Mouse (Mus musculus) ES-Bruce4 (cell line): Measurements from ENCODE around the gene Plscr5. TPM values are rescaled to one million over a fixed set of nuclear protein-coding genes. Genes with fewer than 3 reads are reported as not detected.

Source experiments
- H3K27ac ChIP-seq: 2 replicates; pipeline ENCODE4 v1.5.1; 2012; ENCODE audit warnings: low read length, inconsistent platforms; ENCODE audit not compliant: insufficient read depth
- H3K27me3 ChIP-seq: 2 replicates; pipeline ENCODE4 v1.6.1; 2012; ENCODE audit warnings: mild to moderate bottlenecking, low read length, inconsistent platforms; ENCODE audit not compliant: control insufficient read depth, poor library complexity, insufficient read depth, severe bottlenecking
- H3K36me3 ChIP-seq: 2 replicates; pipeline ENCODE4 v1.6.1; 2012; ENCODE audit warnings: inconsistent platforms, mild to moderate bottlenecking, low read length, moderate library complexity; ENCODE audit not compliant: control insufficient read depth, poor library complexity, insufficient read depth, severe bottlenecking
- H3K4me1 ChIP-seq: one replicate; pipeline ENCODE4 v1.8.1; 2011; ENCODE audit warnings: low read length; ENCODE audit not compliant: control insufficient read depth, insufficient read depth
- H3K4me3 ChIP-seq: 2 replicates; pipeline ENCODE4 v1.5.1; 2011; ENCODE audit warnings: low read depth, mild to moderate bottlenecking, low read length
- H3K9ac ChIP-seq: 2 replicates; pipeline ENCODE4 v1.6.1; 2012; ENCODE audit warnings: low read depth, mild to moderate bottlenecking, inconsistent platforms; ENCODE audit not compliant: poor library complexity, severe bottlenecking
- H3K9me3 ChIP-seq: replicated peaks from 2 replicates; pipeline ENCODE4 v1.6.1; 2012; ENCODE audit warnings: mild to moderate bottlenecking, low read length, inconsistent platforms; ENCODE audit not compliant: control insufficient read depth, poor library complexity, insufficient read depth, severe bottlenecking
- CTCF ChIP-seq: IDR thresholded peaks from one replicate; pipeline ENCODE4 v1.8.1; 2011; ENCODE audit warnings: low read depth, low read length
- EP300 ChIP-seq: IDR thresholded peaks from 2 replicates; pipeline ENCODE4 v1.6.1; 2011; ENCODE audit warnings: low read depth, low read length; ENCODE audit not compliant: insufficient read depth
- POLR2A ChIP-seq: IDR thresholded peaks from one replicate; pipeline ENCODE4 v1.8.1; 2011; ENCODE audit warnings: low read length; ENCODE audit not compliant: insufficient read depth
- polyA plus RNA-seq: library from polyadenylated mRNA; stranded (reverse); fragments of >200 nt; gene quantifications from 2 replicates; pipeline ENCODE4 v1.2.4, GENCODE M21; 2011; ENCODE audit warnings: low read depth; ENCODE audit not compliant: missing spikeins, insufficient read depth, insufficient read length

The Plscr5 gene
- polyA plus RNA-seq, 1 experiment: not detected

GRCm38 (mm10) chr9:92234901-92235458 lies 42.2 kb downstream of the Plscr5 start:
- TF ChIP-seq POLR2A (no peak), EP300 (no peak), CTCF (no peak)
- H3K27ac ChIP-seq: no peak overlapping the region
- no peaks in the 10 kb centered on the region for H3K27me3 ChIP-seq
- no peak overlapping the region for H3K9ac ChIP-seq
- H3K4me1 ChIP-seq: no peaks in the 10 kb centered on the region
- H3K36me3 ChIP-seq: no peaks in the 10 kb centered on the region
- peaks cover 10% of the 10 kb centered on the region for H3K9me3 ChIP-seq
- H3K4me3 ChIP-seq: no peak overlapping the region

DNA sequence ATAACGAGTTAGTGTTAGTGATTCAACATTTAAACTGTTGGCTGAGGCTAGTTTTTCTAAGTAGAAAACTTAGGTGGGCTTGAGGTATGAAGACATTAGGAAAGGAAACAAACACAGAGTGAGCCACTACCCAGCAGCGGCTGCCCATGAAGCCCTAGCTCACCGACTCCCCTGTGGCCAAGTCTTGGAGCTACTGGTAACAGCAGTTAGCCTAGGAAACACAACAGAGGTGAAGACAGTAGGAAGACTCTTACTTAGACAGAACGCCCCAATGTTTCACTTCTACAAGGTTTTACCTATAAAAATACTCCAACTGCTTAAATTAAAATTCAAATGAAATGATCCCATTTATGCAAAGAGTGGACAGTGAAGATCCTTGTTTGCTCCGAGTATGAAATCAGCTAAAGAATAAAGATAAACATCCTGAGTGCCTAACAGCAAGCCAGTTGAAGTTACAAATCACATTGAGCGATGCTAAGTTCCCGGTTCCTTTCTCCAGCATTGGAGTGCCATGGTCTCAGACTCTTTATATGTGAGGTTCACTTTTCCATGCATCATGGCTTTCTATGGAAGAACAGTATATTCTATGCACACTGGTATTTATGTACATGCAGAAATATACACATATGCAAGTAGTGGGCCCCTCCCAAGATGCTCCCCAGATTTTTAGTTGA lies 56.2 kb downstream of the Plscr5 start:
- peaks cover 2% of the 10 kb centered on the region for H3K4me1 ChIP-seq
- no peaks in the 10 kb centered on the region for H3K27me3 ChIP-seq
- TF ChIP-seq CTCF (no peak), POLR2A (no peak), EP300 (no peak)
- H3K4me3 ChIP-seq: no peak overlapping the region
- H3K27ac ChIP-seq: no peak overlapping the region
- no peak overlapping the region for H3K9ac ChIP-seq
- no peaks in the 10 kb centered on the region for H3K9me3 ChIP-seq
- no peaks in the 10 kb centered on the region for H3K36me3 ChIP-seq

GRCm38 (mm10) chr9:92249447-92249852 lies 56.7 kb downstream of the Plscr5 start, which contains the start of gene Plscr1:
Gene Plscr1, plus strand, starts transcription at chr9:92249750.
- H3K36me3 ChIP-seq: no peaks in the 10 kb centered on the region
- H3K9ac ChIP-seq: peak within 1 kb of the TSS; percentile 49
- H3K9me3 ChIP-seq: no peaks in the 10 kb centered on the region
- H3K4me1 ChIP-seq: peaks cover 2% of the 10 kb centered on the region
- H3K4me3 ChIP-seq: peak within 1 kb of the TSS; percentile 96
- peak within 1 kb of the TSS; percentile 71 for H3K27ac ChIP-seq
- TF ChIP-seq POLR2A: no peak
- no peak for TF ChIP-seq EP300
- TF ChIP-seq CTCF: no peak
- no peaks in the 10 kb centered on the region for H3K27me3 ChIP-seq

GRCm38 (mm10) chr9:92249987-92250772 lies 57.4 kb downstream of the Plscr5 start:
- peak overlapping the region; percentile 49 for H3K9ac ChIP-seq
- H3K36me3 ChIP-seq: no peaks in the 10 kb centered on the region
- peak overlapping the region; percentile 71 for H3K27ac ChIP-seq
- peaks cover 2% of the 10 kb centered on the region for H3K4me1 ChIP-seq
- TF ChIP-seq EP300 (no peak), POLR2A (peak; percentile 59), CTCF (no peak)
- peak overlapping the region; percentile 96 for H3K4me3 ChIP-seq
- H3K9me3 ChIP-seq: no peaks in the 10 kb centered on the region
- H3K27me3 ChIP-seq: no peaks in the 10 kb centered on the region

- Histone ChIP-seq H3K9me3 (no peaks in the 10 kb centered on the region), H3K36me3 (no peaks in the 10 kb centered on the region), H3K9ac (no peak overlapping the region), H3K27me3 (no peaks in the 10 kb centered on the region), H3K4me1 (peaks cover 2% of the 10 kb centered on the region), H3K4me3 (no peak overlapping the region), H3K27ac (no peak overlapping the region)
- TF ChIP-seq POLR2A (no peak), CTCF (no peak), EP300 (no peak)
Observed at GRCm38 (mm10) chr9:92252718-92253117, 60.0 kb downstream of the Plscr5 start.
